Mouse (Mus musculus) lung, postnatal 14 days (tissue): ENCODE measurements around the gene Lxn.
A peak's percentile ranks its signal among the peaks of the same experiment; 100 is the strongest.

Source experiments
- DNase-seq: peaks from one replicate; pipeline ENCODE4 v3.0.0; 2021

The Lxn gene

GRCm38 (mm10) chr3:67463450-67464372, at the start of gene Lxn:
Gene Lxn (minus strand): TSS chr3:67463926.
- peak; percentile 79 for DNase-seq

DNA sequence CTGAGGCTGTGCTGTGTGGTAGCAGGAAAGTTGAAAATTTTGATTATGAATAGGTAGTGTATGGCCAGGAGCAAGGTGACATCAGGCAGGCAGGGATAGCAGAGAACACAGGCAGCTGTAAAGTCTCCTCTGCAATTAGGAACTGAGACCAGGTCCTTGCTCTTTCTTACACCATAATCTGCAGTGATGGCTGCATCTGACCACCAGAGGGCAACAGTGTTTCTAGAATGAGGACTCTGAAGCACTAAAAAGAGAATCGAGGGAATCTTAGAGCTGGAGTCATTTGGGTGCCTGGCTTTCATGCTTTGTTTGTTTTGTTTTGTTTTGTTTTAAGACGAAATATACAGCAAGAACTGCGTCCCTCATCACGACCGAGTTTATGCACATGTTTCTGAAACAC, 49.1 kb upstream of the Lxn start:
- peak; percentile 83 for DNase-seq

GRCm38 (mm10) chr3:67508216-67508892, 44.6 kb upstream of the Lxn start:
- DNase-seq, result no peak

GRCm38 (mm10) chr3:67505286-67505685, 41.6 kb upstream of the Lxn start:
- no peak for DNase-seq

- no peak for DNase-seq
Observed at GRCm38 (mm10) chr3:67503878-67504277, 40.2 kb upstream of the Lxn start.

DNA sequence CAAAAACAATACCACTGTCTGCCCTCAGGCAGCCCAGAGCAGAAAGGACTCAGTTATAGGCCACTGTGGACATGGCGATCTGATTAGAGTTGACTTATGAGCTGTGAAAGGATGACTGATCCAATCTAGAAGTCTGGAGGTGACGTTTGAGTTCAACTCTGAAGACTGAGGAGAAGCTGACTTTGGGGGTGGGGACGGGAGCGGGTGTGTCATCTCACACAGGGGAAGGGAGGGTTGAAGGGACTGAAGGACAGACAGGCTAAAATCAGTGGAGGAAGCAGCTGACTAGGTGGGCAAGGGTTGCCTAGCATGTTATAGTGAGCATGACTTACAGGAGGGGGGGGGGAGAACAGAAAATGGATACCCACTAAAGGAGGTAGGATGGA, 35.7 kb upstream of the Lxn start:
- DNase-seq, result no peak

GRCm38 (mm10) chr3:67498773-67499405, 35.2 kb upstream of the Lxn start:
- DNase-seq, result no peak

- no peak for DNase-seq
Observed at GRCm38 (mm10) chr3:67497998-67498397, 34.3 kb upstream of the Lxn start.

DNA sequence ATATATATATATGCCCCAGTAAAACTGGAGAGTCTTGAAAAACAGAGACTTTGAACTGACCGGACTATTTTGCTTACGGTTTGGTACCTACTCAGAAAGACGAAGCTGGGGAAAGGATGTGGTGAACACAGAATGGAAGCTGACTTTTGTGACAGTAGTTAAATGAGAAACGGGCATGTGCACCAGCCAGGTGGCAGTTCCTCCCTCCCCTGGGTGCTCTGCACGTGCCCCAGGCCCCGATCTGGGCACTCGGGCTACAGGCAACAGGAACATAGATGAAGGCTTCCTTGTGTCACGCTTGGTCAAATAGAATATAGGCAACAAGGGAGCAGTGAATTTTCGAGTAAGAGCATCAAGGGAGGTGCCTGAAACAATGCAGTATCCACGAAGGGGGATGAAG, 32.6 kb upstream of the Lxn start:
- DNase-seq, result no peak

- DNase-seq, result no peak
Observed at GRCm38 (mm10) chr3:67493132-67493531, 29.4 kb upstream of the Lxn start.

- DNase-seq, result no peak
Observed at GRCm38 (mm10) chr3:67492086-67492869, 28.6 kb upstream of the Lxn start.

GRCm38 (mm10) chr3:67490156-67490555, 26.4 kb upstream of the Lxn start:
- DNase-seq, result no peak

GRCm38 (mm10) chr3:67485233-67485632, 21.5 kb upstream of the Lxn start:
- no peak for DNase-seq

- DNase-seq, result no peak
Observed at GRCm38 (mm10) chr3:67482400-67482799, 18.7 kb upstream of the Lxn start.

DNA sequence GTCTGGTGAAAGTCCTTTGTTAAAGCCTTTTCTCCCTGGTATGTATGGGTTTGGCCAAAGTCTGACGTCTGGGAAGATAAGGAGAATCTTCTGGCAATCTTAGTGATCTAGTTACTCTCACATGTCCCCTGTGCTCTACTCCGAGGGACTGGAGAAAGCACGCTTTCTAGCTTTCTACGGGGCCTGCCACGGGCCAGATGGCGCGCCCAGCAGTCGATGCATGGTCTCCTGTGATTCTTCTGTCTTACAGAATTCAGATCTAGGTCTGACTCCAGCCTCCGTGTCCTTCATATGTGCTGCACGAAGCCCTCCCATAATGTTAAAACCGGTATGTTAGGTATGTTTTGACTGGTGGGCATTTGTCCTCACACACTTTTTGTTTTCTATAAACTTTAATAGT, 16.1 kb upstream of the Lxn start:
- DNase-seq, result no peak

DNA sequence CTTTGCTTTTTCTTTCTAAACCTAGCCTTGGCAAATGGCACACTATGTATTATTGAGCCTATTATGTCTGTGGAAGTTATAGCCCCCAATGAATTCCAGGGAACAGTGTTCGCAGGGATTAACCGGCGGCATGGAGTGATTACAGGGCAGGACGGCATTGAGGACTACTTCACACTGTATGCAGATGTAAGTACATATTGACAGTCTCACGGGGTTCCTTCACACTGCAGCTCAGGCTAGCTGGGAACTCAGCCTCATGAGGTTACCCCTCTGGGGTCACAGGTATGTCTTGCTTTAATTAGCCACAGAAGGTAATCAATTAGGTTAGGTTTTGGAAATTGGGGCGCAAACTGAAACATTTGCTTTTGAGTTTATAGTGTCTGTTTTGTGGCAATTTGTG, 9.7 kb upstream of the Lxn start:
- DNase-seq, result no peak

- no peak for DNase-seq
Observed at GRCm38 (mm10) chr3:67471408-67472127, 7.8 kb upstream of the Lxn start.

DNA sequence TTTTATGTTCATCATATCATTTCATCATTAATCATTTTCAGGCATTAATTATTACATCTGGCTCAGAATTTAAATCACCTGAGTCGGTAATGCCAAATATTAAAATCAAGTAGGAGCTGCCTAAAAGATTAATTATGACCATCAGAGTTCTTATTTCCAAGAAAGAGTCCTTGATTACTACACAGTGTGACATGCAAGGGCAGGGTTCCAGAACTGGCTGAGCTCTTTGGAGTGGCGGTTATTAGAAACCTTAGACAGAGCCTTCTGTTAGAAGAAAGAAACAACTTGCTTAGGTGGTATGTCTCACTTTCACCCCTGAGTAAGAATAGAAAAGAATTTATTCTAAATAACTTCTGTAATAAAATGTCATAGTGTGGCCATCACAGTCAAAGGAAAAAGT, 3.6 kb upstream of the Lxn start:
- no peak for DNase-seq

GRCm38 (mm10) chr3:67466576-67466975, 2.9 kb upstream of the Lxn start:
- DNase-seq, result no peak

- DNase-seq, result no peak
Observed at GRCm38 (mm10) chr3:67463001-67463400, 725 bp downstream of the Lxn start.

DNA sequence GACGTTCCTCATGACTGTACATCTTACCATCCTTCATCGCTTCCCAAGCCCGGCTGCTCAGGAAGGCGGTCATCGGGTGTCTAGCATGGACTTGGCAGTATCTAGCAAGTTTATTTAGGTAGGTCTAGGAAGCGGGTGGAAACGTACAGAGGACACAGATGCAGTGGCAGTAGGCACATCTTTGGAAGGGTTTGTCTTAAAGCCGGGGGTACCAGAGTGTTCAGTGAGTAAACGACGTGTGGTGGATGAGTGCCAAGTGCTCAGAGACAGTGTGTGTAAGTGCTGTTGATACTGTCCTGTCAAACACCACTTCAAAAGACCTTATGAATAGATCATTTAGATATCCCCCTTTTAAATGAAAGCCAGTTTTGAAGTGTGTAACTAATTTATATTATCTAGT, 1.1 kb downstream of the Lxn start:
- no peak for DNase-seq

DNA sequence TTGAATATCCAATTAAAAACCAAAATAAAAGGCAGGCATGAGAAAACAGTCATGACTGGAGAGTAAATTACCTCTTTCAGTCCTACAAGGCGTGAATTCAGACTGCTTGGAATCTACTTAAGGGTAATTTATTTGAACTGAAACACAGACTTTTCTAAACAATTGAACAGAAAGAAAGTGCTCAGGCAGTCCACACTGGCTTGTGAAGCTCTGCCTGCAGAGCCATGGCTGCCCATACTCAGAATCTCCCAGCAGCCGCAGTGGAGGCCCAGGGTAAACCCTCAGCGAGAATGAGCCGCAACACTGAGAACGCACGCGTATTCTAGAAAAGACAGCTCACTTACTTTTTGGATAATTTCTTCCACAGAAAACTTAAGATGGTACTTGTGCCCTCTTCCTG, 1.7 kb downstream of the Lxn start:
- no peak for DNase-seq
